Mouse (Mus musculus): ENCODE results near the gene Klk1b9. TPM values are rescaled to one million over a fixed set of nuclear protein-coding genes. Genes with fewer than 3 reads are reported as not detected.
"Not testable (repeated sequence)": the region's sequence is repeated elsewhere in the genome, so short reads cannot be mapped to it uniquely, and the experiment has no call there.

Gene Klk1b9
- polyA plus RNA-seq (2015; fragmentation: Nextera tagmentation; extraction: Ambion mirVana): not detected in 2 replicates

GRCm38 (mm10) chr7:43975761-43976160, at the start of gene Klk1b9:
Klk1b9 (plus strand) TSS chr7:43976061.
- not testable (repeated sequence) for H3K4me2 ChIP-seq; H3K27ac ChIP-seq (replicated peaks); H3K9me3 ChIP-seq (replicated peaks); H3K27me3 ChIP-seq; ATAC-seq (ENCODE audit: insufficient read depth); H3K36me3 ChIP-seq (replicated peaks); H3K9ac ChIP-seq; H3K4me1 ChIP-seq (replicated peaks); H3K4me3 ChIP-seq (replicated peaks)
- 52% methylated on average over 1 of the region's 1 CpGs for WGBS (ENCODE audit: insufficient replicate concordance)

- Histone ChIP-seq H3K27me3 (no peaks in the 10 kb centered on the region), H3K36me3 (replicated peaks) (no peaks in the 10 kb centered on the region), H3K9me3 (replicated peaks) (no peaks in the 10 kb centered on the region), H3K4me3 (replicated peaks) (no peak overlapping the region), H3K27ac (replicated peaks) (no peak overlapping the region), H3K4me2 (no peak overlapping the region), H3K9ac (no peak overlapping the region), H3K4me1 (replicated peaks) (no peaks in the 10 kb centered on the region)
- ATAC-seq (ENCODE audit: insufficient read depth): no peak
- 37% methylated on average over 4 of the region's 4 CpGs for WGBS (ENCODE audit: insufficient replicate concordance)
These were observed 47.3 kb upstream of the Klk1b9 start for GRCm38 (mm10) chr7:43928521-43928920.

- no peaks in the 10 kb centered on the region for H3K4me1 ChIP-seq (replicated peaks)
- no peak overlapping the region for H3K4me3 ChIP-seq (replicated peaks)
- no peak overlapping the region for H3K27ac ChIP-seq (replicated peaks)
- WGBS (ENCODE audit: insufficient replicate concordance): 36% methylated on average over 4 of the region's 4 CpGs
- H3K9me3 ChIP-seq (replicated peaks): no peaks in the 10 kb centered on the region
- no peak overlapping the region for H3K4me2 ChIP-seq
- H3K36me3 ChIP-seq (replicated peaks): no peaks in the 10 kb centered on the region
- H3K9ac ChIP-seq: no peak overlapping the region
- no peak for ATAC-seq (ENCODE audit: insufficient read depth)
- no peaks in the 10 kb centered on the region for H3K27me3 ChIP-seq
These were observed 43.5 kb upstream of the Klk1b9 start for GRCm38 (mm10) chr7:43932337-43932736.

DNA sequence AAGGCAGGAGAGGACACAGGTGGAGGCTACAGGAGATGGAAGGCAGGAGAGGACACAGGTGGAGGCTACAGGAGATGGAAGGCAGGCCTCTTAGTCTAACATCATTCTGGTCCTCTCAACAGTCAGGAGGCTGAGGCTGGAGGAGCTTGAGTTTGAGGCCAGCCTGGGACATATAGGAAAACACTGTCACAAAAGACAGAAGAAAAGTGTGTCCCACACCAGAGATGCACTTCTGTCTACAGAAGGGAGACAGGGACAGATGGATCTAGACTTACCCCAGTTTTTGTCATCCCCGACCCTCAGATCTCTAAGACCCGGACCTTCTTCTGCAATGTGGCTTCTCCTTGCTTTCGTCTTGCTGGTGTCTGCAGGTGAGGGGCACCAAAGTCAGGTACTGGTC, 42.4 kb upstream of the Klk1b9 start, which contains the start of gene Klk15:
Gene Klk15 (plus strand): TSS at position 301 of the 400 bp plus-strand sequence.
- H3K27me3 ChIP-seq: no peaks in the 10 kb centered on the region
- no peaks in the 10 kb centered on the region for H3K36me3 ChIP-seq (replicated peaks)
- no peak for ATAC-seq (ENCODE audit: insufficient read depth)
- no peak within 1 kb of the TSS for H3K27ac ChIP-seq (replicated peaks)
- no peak within 1 kb of the TSS for H3K9ac ChIP-seq
- H3K4me2 ChIP-seq: no peak within 1 kb of the TSS
- WGBS (ENCODE audit: insufficient replicate concordance): 48% methylated on average over 3 of the region's 3 CpGs
- H3K4me1 ChIP-seq (replicated peaks): no peaks in the 10 kb centered on the region
- H3K9me3 ChIP-seq (replicated peaks): no peaks in the 10 kb centered on the region
- H3K4me3 ChIP-seq (replicated peaks): no peak within 1 kb of the TSS

DNA sequence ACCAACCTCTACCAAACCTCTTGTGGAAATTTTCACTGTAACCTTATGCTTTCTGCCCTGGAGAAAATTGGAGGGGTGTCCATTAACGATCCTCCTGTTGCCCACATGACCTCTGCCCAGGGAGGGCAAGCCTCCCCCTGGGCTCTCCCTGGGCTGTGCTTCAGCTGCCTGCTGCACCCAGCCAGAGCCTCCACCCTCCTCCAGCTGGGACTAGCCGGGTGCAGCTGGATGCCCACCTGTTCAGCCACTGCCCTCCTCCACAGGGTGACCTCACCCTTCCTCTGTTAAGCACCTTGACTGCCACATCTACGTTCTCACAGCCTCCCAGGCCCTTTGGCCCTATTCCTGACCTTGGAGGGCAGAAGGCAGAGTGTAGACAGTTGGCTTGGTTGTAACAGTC, 41.1 kb upstream of the Klk1b9 start:
- no peaks in the 10 kb centered on the region for H3K9me3 ChIP-seq (replicated peaks)
- H3K27me3 ChIP-seq: no peaks in the 10 kb centered on the region
- 39% methylated on average over 3 of the region's 3 CpGs for WGBS (ENCODE audit: insufficient replicate concordance)
- no peak overlapping the region for H3K4me3 ChIP-seq (replicated peaks)
- H3K4me2 ChIP-seq: no peak overlapping the region
- H3K27ac ChIP-seq (replicated peaks): no peak overlapping the region
- H3K9ac ChIP-seq: no peak overlapping the region
- no peaks in the 10 kb centered on the region for H3K4me1 ChIP-seq (replicated peaks)
- ATAC-seq (ENCODE audit: insufficient read depth): no peak
- no peaks in the 10 kb centered on the region for H3K36me3 ChIP-seq (replicated peaks)

DNA sequence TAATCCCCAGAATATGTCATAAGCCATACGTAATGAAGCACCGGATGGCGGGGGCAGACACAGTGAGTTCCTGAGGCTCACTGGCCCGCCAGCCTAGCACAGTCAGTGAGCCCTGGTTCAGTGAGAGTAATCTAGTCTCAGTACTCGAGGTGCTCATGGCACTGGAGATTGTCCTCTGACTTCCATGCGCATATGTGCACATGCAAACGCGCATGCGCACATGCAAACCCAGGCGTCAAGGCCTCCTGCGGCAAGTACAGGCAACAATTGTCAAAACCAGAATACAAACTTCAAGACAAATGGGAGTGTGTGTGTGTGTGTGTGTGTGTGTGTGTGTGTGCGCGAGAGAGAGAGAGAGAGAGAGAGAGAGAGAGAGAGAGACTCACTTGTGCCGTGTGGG, 39.3 kb upstream of the Klk1b9 start:
- H3K27ac ChIP-seq (replicated peaks): no peak overlapping the region
- no peak overlapping the region for H3K9ac ChIP-seq
- H3K36me3 ChIP-seq (replicated peaks): no peaks in the 10 kb centered on the region
- ATAC-seq (ENCODE audit: insufficient read depth): no peak
- no peaks in the 10 kb centered on the region for H3K27me3 ChIP-seq
- H3K4me2 ChIP-seq: no peak overlapping the region
- no peaks in the 10 kb centered on the region for H3K4me1 ChIP-seq (replicated peaks)
- H3K4me3 ChIP-seq (replicated peaks): no peak overlapping the region
- WGBS (ENCODE audit: insufficient replicate concordance): 76% methylated on average over 14 of the region's 14 CpGs
- no peaks in the 10 kb centered on the region for H3K9me3 ChIP-seq (replicated peaks)

DNA sequence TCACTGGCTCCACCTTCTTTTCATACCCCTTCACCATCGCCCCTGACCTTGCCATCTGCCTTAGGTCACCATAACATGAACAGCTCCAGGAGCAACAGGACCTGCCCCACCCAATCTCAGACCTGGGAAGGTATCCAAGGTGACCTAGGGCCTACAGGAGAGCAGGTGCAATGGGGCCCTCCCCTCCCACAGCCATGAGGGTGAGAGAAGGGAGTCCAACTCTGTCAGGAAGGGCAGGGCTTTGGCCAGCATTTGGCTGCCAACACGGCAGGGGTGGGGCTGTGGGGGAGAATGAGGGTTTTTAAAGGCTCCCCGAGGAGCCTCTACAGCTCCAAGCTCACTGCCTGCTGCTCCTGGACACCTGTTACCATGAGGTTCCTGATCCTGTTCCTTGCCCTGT, 33.6 kb upstream of the Klk1b9 start:
- H3K9me3 ChIP-seq (replicated peaks); H3K4me1 ChIP-seq (replicated peaks); H3K4me2 ChIP-seq; H3K9ac ChIP-seq; H3K36me3 ChIP-seq (replicated peaks); H3K27me3 ChIP-seq; H3K4me3 ChIP-seq (replicated peaks); H3K27ac ChIP-seq (replicated peaks); ATAC-seq (ENCODE audit: insufficient read depth): not testable (repeated sequence)
- WGBS (ENCODE audit: insufficient replicate concordance): 38% methylated on average over 3 of the region's 3 CpGs

DNA sequence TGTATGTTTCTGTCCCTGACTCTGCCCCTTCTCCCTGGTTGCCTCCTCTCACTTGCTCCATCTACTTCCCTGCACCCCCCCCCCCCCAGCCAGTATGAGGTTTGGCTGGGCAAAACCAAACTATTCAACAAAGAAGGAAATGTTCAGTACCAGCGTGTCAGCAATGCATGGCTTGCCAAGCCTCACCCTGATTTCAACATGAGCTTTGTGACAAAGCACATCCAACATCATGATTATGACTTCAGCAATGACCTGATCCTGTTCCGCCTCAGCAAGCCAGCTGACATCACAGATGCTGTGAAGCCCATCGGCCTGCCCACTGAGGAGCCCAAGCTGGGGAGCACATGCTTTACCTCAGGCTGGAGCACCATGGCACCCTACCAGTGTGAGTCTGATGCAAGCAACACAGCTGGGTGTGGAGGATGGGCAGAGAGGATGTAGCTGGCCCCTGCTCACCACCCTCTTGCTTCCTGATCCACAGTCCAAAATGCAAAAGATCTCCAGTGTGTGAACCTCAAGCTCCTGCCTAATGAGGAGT, 31.1 kb upstream of the Klk1b9 start:
- no peak overlapping the region for H3K4me3 ChIP-seq (replicated peaks)
- H3K4me2 ChIP-seq: no peak overlapping the region
- no peaks in the 10 kb centered on the region for H3K9me3 ChIP-seq (replicated peaks)
- H3K27ac ChIP-seq (replicated peaks): no peak overlapping the region
- no peaks in the 10 kb centered on the region for H3K36me3 ChIP-seq (replicated peaks)
- no peaks in the 10 kb centered on the region for H3K4me1 ChIP-seq (replicated peaks)
- no peak overlapping the region for H3K9ac ChIP-seq
- no peak for ATAC-seq (ENCODE audit: insufficient read depth)
- H3K27me3 ChIP-seq: no peaks in the 10 kb centered on the region
- WGBS (ENCODE audit: insufficient replicate concordance): 55% methylated on average over 3 of the region's 3 CpGs

DNA sequence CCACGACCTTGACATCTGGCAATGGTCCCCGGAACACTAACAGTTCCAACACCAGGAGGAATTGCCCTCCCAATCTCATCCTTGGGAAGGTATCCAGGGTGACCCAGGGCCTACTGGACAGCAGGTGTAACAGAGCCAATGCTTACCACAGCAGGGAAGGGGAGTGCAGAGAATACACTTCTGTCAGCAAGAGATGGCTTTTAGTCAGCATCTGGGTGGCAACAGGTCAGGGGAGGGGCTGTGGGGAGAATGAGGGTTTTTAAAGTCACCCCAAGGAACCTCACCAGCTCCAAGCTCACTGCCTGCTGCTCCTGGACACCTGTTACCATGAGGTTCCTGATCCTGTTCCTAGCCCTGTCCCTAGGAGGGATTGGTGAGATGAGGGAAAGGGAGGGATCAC, 25.5 kb upstream of the Klk1b9 start, which contains the start of gene Klk1b8:
Gene Klk1b8 (plus strand): TSS at position 301 of the 400 bp plus-strand sequence.
- Histone ChIP-seq H3K36me3 (replicated peaks) (no peaks in the 10 kb centered on the region), H3K9me3 (replicated peaks) (no peaks in the 10 kb centered on the region), H3K4me2 (no peak within 1 kb of the TSS), H3K27me3 (no peaks in the 10 kb centered on the region), H3K9ac (no peak within 1 kb of the TSS), H3K27ac (replicated peaks) (no peak within 1 kb of the TSS), H3K4me3 (replicated peaks) (no peak within 1 kb of the TSS), H3K4me1 (replicated peaks) (no peaks in the 10 kb centered on the region)
- 45% methylated on average over 2 of the region's 2 CpGs for WGBS (ENCODE audit: insufficient replicate concordance)
- no peak for ATAC-seq (ENCODE audit: insufficient read depth)

DNA sequence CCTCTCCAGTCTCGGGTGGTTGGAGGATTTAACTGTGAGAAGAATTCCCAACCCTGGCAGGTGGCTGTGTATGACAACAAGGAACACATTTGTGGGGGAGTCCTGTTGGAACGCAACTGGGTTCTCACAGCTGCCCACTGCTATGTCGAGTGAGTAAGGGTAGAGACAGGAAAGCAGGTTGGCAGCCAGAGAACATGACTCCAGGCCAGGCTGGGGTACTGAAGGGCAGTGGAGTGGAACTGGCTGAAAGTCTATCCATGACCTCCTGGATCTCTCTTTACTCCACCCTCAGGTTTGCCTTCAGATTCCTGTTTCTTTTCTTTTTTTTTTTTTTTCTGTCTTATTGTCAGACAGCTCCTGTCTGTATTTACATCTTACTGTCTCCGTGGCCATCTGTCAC, 23.2 kb upstream of the Klk1b9 start:
- Histone ChIP-seq H3K4me3 (replicated peaks) (no peak overlapping the region), H3K9ac (no peak overlapping the region), H3K9me3 (replicated peaks) (no peaks in the 10 kb centered on the region), H3K27ac (replicated peaks) (no peak overlapping the region), H3K4me2 (no peak overlapping the region), H3K36me3 (replicated peaks) (no peaks in the 10 kb centered on the region), H3K27me3 (no peaks in the 10 kb centered on the region), H3K4me1 (replicated peaks) (no peaks in the 10 kb centered on the region)
- no peak for ATAC-seq (ENCODE audit: insufficient read depth)
- WGBS (ENCODE audit: insufficient replicate concordance): 50% methylated on average over 4 of the region's 4 CpGs

GRCm38 (mm10) chr7:43966451-43966850, 9.4 kb upstream of the Klk1b9 start, which contains the start of gene Klk1b1:
Klk1b1 (plus strand) TSS chr7:43966751.
- ATAC-seq (ENCODE audit: insufficient read depth): no peak
- Histone ChIP-seq H3K4me2 (no peak within 1 kb of the TSS), H3K9ac (no peak within 1 kb of the TSS), H3K27ac (replicated peaks) (no peak within 1 kb of the TSS), H3K27me3 (no peaks in the 10 kb centered on the region), H3K36me3 (replicated peaks) (no peaks in the 10 kb centered on the region), H3K4me3 (replicated peaks) (no peak within 1 kb of the TSS), H3K9me3 (replicated peaks) (no peaks in the 10 kb centered on the region), H3K4me1 (replicated peaks) (no peaks in the 10 kb centered on the region)
- WGBS (ENCODE audit: insufficient replicate concordance): 38% methylated on average over 3 of the region's 3 CpGs

- Histone ChIP-seq H3K9me3 (replicated peaks) (no peaks in the 10 kb centered on the region), H3K4me3 (replicated peaks) (no peak overlapping the region), H3K4me2 (no peak overlapping the region), H3K4me1 (replicated peaks) (no peaks in the 10 kb centered on the region), H3K27ac (replicated peaks) (no peak overlapping the region), H3K9ac (no peak overlapping the region), H3K27me3 (no peaks in the 10 kb centered on the region), H3K36me3 (replicated peaks) (no peaks in the 10 kb centered on the region)
- WGBS (ENCODE audit: insufficient replicate concordance): 50% methylated on average over 3 of the region's 3 CpGs
- ATAC-seq (ENCODE audit: insufficient read depth): no peak
These were observed 8.8 kb upstream of the Klk1b9 start for GRCm38 (mm10) chr7:43967058-43967457.

Data from liver, embryonic 15.5 days (tissue).